Mouse (Mus musculus) liver, adult 2 months (tissue): Measurements from ENCODE around the gene 4930522H14Rik. TPM values are rescaled to one million over a fixed set of nuclear protein-coding genes. Genes with fewer than 3 reads are reported as not detected.

ENCODE experiments used
- DNase-seq: peaks from one replicate; pipeline ENCODE4 v3.0.0-alpha.2; 2011; ENCODE audit warnings: low read depth, low spot score; ENCODE audit errors: extremely low read depth
- H3K27ac ChIP-seq: fragments of 200-500 bp; replicated peaks from 2 replicates; pipeline ENCODE4 v1.5.1; 2012; ENCODE audit warnings: low read depth, mild to moderate bottlenecking, control low read depth, inconsistent platforms, low read length; ENCODE audit not compliant: insufficient read depth
- H3K27me3 ChIP-seq: fragments of 200-500 bp; 2 replicates; pipeline ENCODE4 v1.6.1; 2012; ENCODE audit warnings: mild to moderate bottlenecking, moderate library complexity, low read length, inconsistent platforms; ENCODE audit not compliant: control insufficient read depth, insufficient read depth
- H3K36me3 ChIP-seq: fragments of 200-500 bp; 2 replicates; pipeline ENCODE4 v1.6.1; 2012; ENCODE audit warnings: low read length, inconsistent platforms; ENCODE audit not compliant: control insufficient read depth, insufficient read depth
- H3K4me1 ChIP-seq: fragments of 200-500 bp; 2 replicates; pipeline ENCODE4 v1.6.1; 2011; ENCODE audit warnings: low read length; ENCODE audit not compliant: control insufficient read depth, insufficient read depth
- H3K4me3 ChIP-seq: fragments of 200-500 bp; 2 replicates; pipeline ENCODE4 v1.5.1; 2011; ENCODE audit warnings: low read depth, mild to moderate bottlenecking, control low read depth, low read length, moderate library complexity; ENCODE audit not compliant: insufficient read depth
- H3K79me2 ChIP-seq: fragments of 200-500 bp; 2 replicates; pipeline ENCODE4 v1.6.1; 2012; ENCODE audit warnings: inconsistent platforms, mild to moderate bottlenecking, low read length, moderate library complexity; ENCODE audit not compliant: control insufficient read depth, insufficient read depth
- H3K9ac ChIP-seq: fragments of 200-500 bp; 2 replicates; pipeline ENCODE4 v1.6.1; 2012; ENCODE audit warnings: low read depth, mild to moderate bottlenecking, control low read depth, inconsistent platforms, low read length
- CTCF ChIP-seq: fragments of 200-500 bp; IDR thresholded peaks from 2 replicates; pipeline ENCODE4 v1.5.1; 2011; ENCODE audit warnings: low read depth, low read length, control low read depth
- POLR2A ChIP-seq: fragments of 200-500 bp; IDR thresholded peaks from 2 replicates; pipeline ENCODE4 v1.6.1; 2011; ENCODE audit warnings: low read length, control low read depth; ENCODE audit not compliant: insufficient read depth; ENCODE audit errors: extremely low read depth
- WGBS: fragments of 180-500 bp; shearing (Covaris S2); methylation state at CpG from one replicate; pipeline ENCODE4 v1.1.7; 2018; 5-methylcytosine and 5-hydroxymethylcytosine counted together
- polyA plus RNA-seq: library from polyadenylated mRNA; depleted of rRNA; stranded (reverse); fragments of >200 nt; gene quantifications from 2 replicates; pipeline ENCODE4 v1.2.3, GENCODE M21; 2012
- total RNA-seq: library from RNA; depleted of rRNA; stranded (reverse); fragments of >200 nt; gene quantifications from 2 replicates; pipeline ENCODE4 v1.2.3, GENCODE M21; 2014

Gene 4930522H14Rik
- total and polyA plus RNA-seq, 2 experiments = not detected

DNA sequence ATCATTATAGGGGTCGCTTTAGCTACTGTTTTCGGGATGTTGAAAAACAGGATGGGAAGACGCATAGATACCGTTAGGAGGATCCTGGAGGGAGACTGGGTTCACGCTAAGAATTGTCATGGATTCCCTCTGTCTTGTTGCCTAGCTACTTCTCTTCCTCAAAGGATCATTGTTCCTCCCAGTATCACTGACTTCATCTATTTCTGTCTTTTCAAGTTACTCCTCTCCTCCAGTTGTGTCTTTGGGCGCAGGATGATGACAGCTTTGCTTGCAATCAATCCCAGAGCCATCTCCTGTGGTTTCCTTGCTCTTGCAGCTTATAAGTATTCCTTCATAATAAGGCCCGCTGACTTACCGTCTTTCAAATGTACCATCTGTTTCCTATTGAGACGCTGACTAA lies 38.3 kb upstream of the 4930522H14Rik start:
- no peak overlapping the region for H3K27ac ChIP-seq
- TF ChIP-seq CTCF = no peak
- TF ChIP-seq POLR2A = no peak
- H3K4me3 ChIP-seq = no peak overlapping the region
- no peaks in the 10 kb centered on the region for H3K79me2 ChIP-seq
- no peaks in the 10 kb centered on the region for H3K27me3 ChIP-seq
- no peak for DNase-seq
- no peak overlapping the region for H3K9ac ChIP-seq
- no peaks in the 10 kb centered on the region for H3K36me3 ChIP-seq
- 90% methylated on average over 9 of the region's 9 CpGs for WGBS
- no peaks in the 10 kb centered on the region for H3K4me1 ChIP-seq

DNA sequence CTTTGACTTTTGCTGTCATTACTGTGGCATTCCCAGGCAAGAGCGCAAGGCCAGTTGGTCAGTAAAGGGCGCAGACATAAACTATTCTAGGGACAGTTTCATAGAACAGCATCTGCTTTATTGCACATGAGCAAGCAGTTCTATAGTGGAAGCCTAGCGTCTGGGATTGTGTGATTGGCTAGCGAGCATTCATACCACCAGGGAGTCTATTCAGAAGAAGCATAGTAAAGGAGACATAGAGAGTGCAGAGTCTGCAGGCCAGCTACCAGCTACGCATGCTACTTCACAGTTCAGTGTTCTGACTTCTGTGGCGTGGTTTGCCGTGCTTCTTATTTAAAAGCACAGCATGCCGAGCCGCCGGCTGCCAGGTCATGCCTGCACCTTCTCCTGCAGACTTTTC lies 37.9 kb upstream of the 4930522H14Rik start:
- Histone ChIP-seq H3K27ac (no peak overlapping the region), H3K36me3 (no peaks in the 10 kb centered on the region), H3K9ac (no peak overlapping the region), H3K27me3 (no peaks in the 10 kb centered on the region), H3K4me3 (no peak overlapping the region), H3K4me1 (no peaks in the 10 kb centered on the region), H3K79me2 (no peaks in the 10 kb centered on the region)
- no peak for DNase-seq
- TF ChIP-seq POLR2A (no peak), CTCF (no peak)
- WGBS = 90% methylated on average over 10 of the region's 10 CpGs

DNA sequence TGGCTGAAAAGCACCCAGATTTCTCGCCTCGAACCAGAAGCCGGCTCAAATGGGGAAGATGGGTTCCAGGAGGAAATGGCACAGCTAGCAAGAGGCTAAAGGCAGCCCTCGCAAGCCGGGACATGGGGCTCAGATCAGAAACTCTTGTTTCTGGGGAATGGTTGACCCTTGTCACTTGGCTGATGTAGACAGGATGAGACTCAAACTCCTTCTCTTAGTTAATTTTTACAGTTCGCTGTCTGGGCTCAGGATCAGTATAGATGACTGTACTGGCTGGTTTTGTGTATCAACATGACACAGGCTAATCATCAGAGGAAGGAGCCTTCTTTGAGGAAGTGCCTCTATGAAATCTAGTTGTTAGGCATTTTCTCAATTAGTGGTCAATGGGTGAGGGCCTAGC lies 33.6 kb upstream of the 4930522H14Rik start:
- Histone ChIP-seq H3K27ac (no peak overlapping the region), H3K9ac (no peak overlapping the region), H3K4me1 (no peaks in the 10 kb centered on the region), H3K27me3 (no peaks in the 10 kb centered on the region), H3K79me2 (no peaks in the 10 kb centered on the region), H3K4me3 (no peak overlapping the region), H3K36me3 (no peaks in the 10 kb centered on the region)
- no peak for DNase-seq
- no peak for TF ChIP-seq POLR2A
- no peak for TF ChIP-seq CTCF
- 85% methylated on average over 6 of the region's 6 CpGs for WGBS

DNA sequence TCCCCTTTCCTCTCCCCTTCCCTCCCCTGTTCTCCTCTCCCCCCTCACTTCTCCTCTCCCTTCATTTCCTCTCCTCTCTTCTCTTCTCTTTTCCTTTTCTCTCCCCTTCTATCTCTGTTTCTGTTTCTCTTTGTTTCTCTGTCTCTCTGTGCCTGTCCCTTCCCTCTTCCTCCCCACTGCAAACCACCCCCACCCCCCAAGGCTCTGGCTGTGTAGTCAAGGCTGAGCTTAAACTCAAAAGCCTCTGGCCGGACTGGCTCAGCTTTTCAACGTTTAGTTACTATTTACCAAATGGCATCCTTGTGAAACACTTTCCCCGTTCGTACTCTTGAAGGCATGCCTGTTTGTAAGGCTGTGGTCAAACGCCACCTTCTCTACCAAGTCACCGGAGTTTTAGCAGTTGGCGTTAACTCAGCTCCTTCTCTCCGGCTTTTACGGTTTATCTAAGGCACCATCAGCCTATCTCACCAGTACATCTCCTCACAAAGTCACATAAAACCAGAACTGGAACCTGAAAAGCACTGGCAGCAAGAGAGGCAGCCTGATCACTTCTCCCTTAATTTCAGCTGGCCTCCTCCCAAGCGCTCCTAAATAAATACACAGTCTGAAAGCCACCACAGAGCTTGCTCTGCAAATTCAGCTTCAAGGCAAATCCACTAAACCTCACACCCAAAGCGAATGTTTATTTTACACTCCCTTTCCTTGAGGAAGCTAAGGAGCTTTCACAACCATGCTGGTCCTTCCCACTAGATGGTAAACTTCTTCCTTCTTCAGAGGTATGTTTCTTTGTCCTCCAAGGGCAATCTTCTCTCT lies 19.4 kb upstream of the 4930522H14Rik start:
- Histone ChIP-seq H3K27me3 (no peaks in the 10 kb centered on the region), H3K27ac (no peak overlapping the region; the same call in 1 of the 2 replicates), H3K36me3 (no peaks in the 10 kb centered on the region), H3K9ac (peak overlapping the region; percentile 48; the same call in 1 of the 2 replicates), H3K79me2 (no peaks in the 10 kb centered on the region), H3K4me3 (peak overlapping the region; percentile 37), H3K4me1 (no peaks in the 10 kb centered on the region)
- 5% methylated on average over 11 of the region's 11 CpGs for WGBS
- peak; percentile 63 for DNase-seq
- TF ChIP-seq POLR2A (no peak), CTCF (no peak)

DNA sequence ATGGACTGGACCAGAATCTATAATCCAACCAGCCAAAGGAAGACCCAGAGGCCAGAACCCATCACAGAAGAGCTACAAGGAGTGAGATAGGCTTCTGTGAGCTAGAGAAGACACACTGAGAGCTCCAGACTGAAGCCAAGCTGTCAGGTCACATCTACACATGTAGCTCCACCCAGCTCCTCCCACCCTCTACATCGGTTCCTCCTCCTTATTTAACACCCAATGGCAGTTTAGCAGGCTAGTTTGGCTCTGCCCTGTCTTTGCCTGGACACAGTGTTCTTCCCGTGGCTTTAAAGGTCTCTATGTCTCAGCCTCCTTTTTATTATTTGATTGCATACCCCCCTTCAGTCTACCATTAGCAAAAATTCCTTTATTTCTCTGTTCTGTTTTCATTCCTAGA lies 16.2 kb upstream of the 4930522H14Rik start:
- no peaks in the 10 kb centered on the region for H3K4me1 ChIP-seq
- 21% methylated on average over 2 of the region's 2 CpGs for WGBS
- H3K9ac ChIP-seq = no peak overlapping the region
- H3K36me3 ChIP-seq = no peaks in the 10 kb centered on the region
- H3K4me3 ChIP-seq = no peak overlapping the region
- H3K27me3 ChIP-seq = no peaks in the 10 kb centered on the region
- no peak for TF ChIP-seq CTCF
- no peak for TF ChIP-seq POLR2A
- H3K27ac ChIP-seq = no peak overlapping the region
- no peaks in the 10 kb centered on the region for H3K79me2 ChIP-seq
- DNase-seq = peak; percentile 17

DNA sequence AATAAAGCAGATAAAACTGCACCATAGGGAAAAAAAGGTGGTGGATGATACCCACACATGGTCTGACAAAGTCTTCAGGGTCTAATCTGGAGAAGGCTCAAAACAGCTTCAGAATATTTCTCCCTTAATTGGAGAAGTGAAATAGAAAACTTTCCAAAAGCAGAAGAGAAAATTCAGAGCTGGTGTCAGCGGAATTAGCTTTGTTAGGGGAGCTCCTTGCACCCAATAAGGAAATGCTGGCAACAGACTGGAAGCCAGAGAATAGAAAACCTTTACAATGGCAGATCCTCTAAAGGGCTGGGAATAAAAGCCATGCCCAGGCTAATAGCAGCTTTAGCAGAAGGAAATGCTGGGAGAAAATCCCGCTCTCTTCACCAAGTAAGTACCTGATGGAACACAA lies 15.4 kb upstream of the 4930522H14Rik start:
- DNase-seq = peak; percentile 15
- TF ChIP-seq CTCF (no peak), POLR2A (no peak)
- H3K27ac ChIP-seq = no peak overlapping the region
- H3K36me3 ChIP-seq = no peaks in the 10 kb centered on the region
- no peak overlapping the region for H3K4me3 ChIP-seq
- no peaks in the 10 kb centered on the region for H3K79me2 ChIP-seq
- no peak overlapping the region for H3K9ac ChIP-seq
- H3K4me1 ChIP-seq = no peaks in the 10 kb centered on the region
- 91% methylated on average over 2 of the region's 2 CpGs for WGBS
- H3K27me3 ChIP-seq = no peaks in the 10 kb centered on the region
